Mouse (Mus musculus): ENCODE results near the gene Itgad.

Gene Itgad

DNA sequence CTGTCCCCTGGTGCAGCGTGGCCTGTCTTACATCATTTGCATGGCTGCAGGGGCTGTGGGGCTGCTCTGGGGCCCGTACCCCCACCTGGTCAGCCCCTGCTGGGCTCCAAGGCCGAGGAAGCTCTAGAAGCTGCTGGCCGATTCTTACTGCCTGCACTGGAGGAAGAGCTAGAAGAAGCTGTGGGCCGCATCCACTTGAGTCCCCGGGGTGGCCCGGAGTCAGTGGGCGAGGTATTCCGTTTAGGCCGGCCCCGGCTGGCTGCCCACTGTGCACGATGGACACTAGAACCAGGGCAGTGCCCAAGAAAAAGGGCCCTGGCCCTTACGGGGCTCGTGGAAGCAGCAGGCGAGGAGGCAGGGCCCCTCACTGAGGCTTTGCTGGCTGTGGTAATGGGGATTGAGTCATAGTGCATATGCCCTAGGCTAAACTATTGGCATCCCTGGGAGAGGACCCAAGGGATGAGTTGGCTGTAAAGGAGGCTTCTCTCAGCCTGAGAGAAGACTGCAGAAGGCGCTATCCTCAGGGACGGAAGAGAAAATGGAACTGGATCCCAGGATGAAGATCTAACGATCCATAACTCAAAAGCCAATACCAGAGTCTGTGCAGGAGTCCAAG is 90.3 kb downstream of the Itgad start:
- no peak for DNase-seq (ENCODE audit: low spot score)

DNA sequence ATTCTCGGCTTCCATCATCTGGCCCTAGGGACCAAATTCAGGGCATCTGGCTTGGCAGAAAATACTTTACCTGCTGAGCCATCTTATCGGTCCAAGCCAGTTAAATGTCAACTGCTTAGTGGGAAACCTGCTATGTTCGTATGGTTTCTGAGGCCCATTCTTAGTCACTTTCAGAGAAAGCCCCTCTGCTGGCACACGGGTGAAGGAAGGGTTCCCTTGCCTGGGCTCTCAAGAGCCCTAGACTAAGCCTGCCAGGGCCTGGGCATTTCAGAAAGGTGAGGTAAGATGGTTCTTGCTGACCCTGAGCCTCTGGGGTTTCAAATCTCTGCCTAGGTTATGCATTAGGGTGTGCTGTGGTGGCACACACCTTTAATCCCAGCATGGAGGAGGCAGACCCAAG is 91.4 kb downstream of the Itgad start:
- DNase-seq (ENCODE audit: low spot score) = no peak

DNA sequence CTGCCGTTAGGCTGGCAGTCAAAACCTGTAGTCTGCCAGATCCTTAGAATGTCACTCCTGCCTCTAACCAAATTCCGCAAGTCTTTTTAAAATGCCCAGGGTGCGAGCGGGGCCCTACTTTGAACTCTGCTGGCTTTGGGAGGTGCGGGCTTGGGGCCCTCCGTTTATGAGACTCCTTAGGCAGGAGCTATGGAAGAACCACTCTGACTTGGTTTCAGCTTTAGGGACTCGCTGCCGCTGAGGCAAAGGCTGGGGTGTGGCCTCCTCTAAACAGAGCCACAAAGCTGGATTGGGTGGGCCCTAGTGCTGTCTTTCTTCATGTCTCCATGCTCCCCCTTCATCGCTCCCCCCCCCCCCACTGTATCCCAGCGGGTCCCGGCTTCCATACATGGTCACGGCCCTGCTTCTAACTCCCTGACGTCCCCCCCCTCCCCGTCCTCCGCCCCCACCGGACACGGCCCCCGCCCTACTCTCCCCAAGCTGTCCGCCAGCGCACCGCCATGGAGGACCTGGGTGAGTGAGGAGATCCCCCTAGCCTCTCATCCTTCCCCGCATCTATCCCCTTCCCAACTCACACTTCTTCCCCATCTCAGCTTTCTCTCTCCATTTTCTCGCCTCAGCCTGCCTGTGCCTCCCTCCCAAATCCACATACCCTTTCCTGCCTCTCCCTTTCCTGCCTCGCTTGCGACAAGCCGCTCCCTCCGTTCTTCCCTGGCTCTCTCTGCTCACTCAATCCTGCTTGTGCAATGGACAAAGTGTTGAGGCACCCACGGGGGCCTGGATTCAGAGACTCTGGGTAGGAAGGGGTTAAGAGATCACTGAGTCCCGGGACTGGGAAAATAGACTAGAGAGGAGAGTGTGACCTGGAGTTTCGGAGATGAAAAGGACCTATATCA is 92.6 kb downstream of the Itgad start, which contains the start of gene Tgfb1i1:
TSS of gene Tgfb1i1 (plus strand) at position 317 of the 896 bp plus-strand sequence.
- DNase-seq (ENCODE audit: low spot score) = peak; percentile 63

DNA sequence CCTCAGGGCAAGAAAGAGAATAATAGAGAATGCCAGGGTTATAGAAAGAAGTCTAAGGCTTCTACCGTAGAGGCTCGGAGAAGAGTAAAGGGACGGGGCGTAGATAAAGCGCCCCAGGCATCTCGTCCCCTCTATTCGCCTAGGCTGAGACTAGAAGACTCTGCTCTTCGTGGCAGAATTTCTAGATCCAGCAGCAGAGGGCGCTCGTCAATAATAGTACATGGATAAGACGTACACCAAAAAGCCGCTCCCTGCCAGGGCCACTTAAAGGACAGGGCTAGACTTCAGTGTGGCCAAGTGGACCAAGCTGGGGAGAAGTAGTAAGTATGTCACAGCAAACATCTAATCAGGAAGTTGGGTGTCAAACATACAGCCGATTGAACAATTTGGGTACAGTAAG is 93.3 kb downstream of the Itgad start:
- peak; percentile 95 for DNase-seq (ENCODE audit: low spot score)

DNA sequence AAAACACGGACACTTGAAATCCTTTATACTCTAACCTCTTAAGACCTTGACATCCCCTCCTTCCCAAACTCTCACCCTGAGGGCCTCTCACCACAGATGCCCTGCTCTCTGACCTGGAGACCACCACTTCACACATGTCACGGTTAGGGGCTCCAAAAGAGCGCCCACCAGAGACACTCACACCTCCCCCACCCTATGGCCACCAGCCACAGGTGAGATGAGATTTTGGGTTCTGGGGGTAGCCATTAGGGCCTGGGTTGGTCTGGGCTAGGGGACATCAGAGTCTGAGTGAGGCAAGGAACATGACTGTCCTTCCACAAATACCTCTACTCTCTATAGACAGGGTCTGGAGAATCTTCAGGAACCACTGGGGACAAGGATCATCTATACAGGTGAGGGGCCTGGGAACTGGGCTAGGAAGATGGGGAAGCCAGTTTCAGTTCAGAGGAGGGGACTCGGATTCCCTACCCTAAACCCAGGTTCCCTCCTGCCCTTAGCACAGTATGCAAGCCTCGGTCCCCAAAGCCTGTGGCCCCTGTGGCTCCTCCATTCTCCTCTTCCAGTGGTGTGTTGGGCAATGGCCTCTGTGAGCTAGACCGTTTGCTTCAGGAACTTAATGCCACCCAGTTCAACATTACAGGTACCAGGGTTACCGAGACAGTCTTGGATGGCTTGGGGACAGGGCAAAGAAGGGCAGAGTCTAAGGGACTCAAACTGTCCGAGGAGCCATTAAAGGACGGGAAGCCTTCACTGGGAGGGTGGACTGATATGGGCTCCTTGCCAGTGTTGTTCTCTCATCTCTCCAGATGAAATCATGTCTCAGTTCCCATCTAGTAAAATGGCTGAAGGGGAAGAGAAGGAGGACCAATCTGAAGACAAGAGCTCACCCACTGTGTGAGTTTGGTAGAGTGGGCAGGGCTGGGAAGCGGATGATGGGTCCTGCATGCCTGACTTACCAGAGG is 94.2 kb downstream of the Itgad start:
- DNase-seq (ENCODE audit: low spot score) = no peak

DNA sequence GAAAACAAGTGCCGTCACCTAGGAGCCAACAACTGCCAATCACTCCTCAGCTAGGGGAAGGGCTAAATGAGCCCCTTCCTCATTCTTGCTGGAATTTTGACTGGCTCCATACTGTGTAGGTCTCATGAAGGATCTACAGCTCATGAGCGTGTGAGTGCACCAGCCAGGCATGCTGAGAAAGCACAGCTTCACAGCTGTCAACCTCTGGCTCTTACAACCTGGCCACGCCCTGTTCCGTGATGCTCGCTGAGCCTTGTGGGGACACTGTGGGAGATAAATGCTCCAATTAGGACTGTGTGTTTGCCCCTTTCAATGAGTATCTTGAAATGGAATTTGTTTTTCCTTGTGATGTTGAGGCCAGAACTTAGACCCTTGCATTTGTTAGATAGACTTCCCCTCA is 95.8 kb downstream of the Itgad start:
- no peak for DNase-seq (ENCODE audit: low spot score)

DNA sequence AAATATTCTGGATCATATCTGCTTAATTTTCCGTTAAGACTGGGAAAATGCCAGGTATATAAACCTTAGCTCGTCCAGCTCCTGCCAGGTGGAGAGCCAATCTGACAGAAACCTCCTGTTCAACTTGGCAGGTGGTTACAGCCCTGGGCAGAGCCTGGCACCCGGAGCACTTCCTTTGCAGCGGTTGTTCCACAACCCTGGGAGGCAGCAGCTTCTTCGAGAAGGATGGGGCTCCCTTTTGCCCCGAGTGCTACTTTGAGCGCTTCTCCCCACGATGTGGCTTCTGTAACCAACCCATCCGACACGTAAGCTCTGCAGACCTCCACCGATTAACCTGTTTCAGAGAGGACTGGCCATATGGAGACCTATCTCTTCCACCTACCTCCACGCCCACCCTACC is 97.8 kb downstream of the Itgad start:
- DNase-seq (ENCODE audit: low spot score) = no peak

DNA sequence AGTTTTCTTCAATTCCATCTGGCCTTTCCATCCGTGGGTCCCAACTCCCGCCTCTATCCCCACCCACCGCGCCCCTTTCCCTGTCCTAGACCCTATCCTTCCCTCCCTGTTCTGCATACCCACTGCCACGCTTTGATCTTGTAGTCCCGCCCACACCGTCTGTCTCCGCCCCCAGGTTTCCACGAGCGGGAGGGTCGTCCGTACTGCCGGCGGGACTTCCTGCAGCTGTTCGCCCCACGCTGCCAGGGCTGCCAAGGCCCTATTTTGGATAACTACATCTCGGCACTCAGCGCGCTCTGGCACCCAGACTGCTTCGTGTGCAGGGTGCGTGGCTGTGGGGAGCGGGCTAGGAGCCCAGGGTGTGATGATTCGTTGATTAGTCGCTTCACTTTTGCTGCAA is 98.4 kb downstream of the Itgad start:
- DNase-seq (ENCODE audit: low spot score) = peak; percentile 67

DNA sequence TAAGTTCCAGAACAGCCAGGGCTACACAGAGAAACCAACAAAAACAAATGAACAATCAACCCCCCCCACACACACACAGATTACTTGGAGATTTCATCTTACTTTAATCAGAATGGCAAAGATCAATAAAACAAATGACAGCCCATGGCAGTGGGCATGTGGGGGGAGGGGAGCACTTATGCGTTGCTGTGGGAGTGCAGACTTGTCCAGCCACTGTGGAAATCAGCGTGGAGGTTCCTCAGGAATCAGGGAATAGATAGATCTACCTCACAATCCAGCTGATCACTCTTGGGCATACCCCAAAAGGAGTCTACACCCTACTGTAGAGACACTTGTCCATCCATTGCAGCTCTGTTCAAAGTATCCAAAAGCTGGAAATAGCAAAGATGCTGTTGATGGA is 100.8 kb downstream of the Itgad start:
- DNase-seq (ENCODE audit: low spot score) = no peak

DNA sequence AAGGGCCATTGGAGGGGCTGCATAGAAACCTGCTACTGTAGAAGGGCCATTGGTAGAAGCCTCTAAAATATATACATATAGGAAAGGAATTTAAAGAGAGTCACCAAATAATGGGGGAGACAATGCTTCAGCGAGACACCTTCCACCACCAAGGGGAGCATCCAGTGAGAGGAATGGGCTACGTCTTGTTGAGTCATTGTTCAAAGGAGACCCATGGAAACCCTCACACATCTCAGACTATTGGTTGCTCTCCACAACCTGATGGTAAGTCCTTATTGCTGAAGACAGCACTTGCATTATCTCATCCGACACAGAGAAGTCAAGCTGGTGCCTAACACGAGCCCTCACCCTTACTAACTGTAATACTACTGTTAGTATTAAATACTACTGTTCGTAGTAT is 101.6 kb downstream of the Itgad start:
- DNase-seq (ENCODE audit: low spot score) = no peak

DNA sequence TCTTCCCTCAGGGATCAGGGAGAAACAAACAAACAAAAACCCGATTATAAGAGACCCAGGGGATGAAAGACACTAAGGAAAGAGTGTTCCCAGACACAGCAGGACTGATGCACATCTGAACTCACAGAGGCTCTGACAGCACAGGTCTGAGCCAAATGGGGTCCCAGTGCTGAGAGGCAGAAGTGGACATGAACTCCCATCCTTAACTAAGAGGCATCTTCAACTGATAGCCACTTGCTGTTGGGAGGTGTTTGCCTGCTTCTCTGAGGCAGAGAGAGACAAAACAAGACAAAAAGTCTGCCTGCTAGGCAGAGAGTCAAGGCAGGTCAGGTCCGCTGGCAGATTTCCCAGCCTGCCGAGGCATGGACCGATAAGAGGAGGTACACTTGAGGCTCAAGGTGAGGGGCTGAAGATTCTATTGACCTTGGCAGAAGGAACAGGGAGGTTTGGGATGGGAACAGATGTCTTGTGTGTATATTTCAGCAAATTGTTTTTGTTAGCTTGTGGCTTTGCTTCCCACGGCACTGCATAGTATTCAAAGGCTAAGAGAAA is 102.7 kb downstream of the Itgad start:
- DNase-seq (ENCODE audit: low spot score) = no peak

DNA sequence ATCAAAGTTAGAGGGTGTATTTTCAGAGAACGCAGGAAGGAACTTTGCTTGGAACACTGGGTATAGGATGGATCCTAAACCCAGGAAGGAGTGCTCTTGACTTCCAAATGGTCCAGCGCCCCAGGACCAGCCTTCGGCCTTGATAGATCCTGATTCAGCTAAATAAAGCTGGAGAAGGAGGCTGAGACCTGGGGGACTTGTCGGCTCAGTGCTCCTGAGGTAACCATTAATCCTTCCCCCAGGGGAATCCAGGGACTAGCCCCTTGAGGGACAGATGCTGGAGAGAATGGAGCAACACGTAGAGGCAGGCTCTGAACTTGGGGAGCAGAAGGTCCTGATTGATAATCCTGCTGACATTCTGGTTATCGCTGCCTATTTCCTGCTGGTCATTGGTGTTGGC is 111.2 kb downstream of the Itgad start, which contains the start of gene Slc5a2:
TSS of gene Slc5a2 (plus strand) at position 247 of the 400 bp plus-strand sequence.
- DNase-seq (ENCODE audit: low spot score) = no peak

DNA sequence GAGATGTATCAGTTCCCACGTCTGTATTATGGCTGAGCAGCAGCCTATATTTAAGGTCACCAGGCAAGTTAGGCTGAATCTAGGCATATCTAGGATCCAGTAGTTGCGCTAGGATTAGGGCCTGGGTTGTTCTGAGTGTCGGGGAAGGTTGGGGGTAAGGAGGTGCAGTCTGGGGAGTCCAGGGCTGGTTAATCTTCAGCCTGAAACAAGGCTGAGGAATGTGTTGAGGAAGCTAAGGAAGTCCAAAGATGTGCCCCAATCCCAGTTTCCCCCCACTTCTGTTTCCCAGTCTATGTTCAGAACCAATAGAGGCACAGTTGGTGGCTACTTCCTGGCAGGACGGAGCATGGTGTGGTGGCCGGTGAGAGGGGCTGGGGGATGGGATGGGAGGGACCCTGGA is 111.9 kb downstream of the Itgad start:
- DNase-seq (ENCODE audit: low spot score) = no peak

DNA sequence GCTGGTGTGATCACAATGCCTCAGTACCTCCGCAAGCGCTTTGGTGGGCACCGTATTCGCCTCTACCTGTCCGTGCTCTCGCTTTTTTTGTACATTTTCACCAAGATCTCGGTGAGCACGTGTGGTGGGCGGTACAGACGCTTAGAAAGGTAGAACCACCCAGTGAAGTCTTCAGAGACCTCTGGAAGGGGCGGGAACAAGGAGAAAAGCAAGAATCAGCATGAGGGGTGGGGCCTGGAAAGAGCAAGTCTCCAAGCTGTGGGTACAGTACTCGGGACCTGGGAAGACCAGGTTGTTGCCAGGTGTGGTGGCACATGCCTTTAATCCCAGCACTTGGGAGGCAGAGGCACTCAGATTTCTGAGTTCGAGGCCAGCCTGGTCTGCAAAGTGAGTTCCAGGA is 113.2 kb downstream of the Itgad start:
- no peak for DNase-seq (ENCODE audit: low spot score)

DNA sequence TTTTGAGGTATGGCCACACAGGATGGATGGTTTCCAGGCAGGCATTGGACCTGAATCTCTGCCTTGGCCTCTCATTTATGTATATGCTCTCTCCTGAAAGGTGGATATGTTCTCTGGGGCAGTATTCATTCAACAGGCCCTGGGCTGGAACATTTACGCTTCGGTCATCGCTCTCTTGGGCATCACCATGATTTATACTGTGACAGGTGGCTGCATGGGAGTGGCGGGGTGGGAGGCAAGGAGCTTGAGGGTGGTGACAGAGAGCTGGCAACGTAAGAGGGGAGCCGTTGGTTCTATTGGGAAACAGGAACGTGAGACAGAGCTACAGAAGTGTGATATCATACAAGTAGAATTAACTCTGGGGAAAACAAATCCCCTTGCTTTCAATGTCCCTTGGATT is 113.6 kb downstream of the Itgad start:
- DNase-seq (ENCODE audit: low spot score) = no peak

DNA sequence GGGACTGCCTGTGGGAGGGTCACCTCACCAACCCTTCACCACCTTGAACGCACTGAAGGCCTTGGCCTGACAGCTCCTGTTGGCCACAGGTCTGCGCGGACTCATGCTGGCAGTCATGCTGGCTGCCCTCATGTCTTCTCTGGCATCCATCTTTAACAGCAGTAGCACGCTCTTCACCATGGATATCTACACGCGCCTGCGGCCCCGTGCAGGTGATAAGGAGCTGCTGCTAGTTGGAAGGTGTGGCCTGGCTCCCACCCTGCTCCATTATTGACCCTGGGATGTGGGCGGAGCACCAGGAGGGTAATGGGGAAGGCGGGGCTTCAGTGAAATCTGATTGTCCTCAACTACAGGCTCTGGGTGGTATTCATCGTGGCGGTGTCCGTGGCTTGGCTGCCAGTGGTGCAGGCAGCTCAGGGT is 116.3 kb downstream of the Itgad start:
- no peak for DNase-seq (ENCODE audit: low spot score)

DNA sequence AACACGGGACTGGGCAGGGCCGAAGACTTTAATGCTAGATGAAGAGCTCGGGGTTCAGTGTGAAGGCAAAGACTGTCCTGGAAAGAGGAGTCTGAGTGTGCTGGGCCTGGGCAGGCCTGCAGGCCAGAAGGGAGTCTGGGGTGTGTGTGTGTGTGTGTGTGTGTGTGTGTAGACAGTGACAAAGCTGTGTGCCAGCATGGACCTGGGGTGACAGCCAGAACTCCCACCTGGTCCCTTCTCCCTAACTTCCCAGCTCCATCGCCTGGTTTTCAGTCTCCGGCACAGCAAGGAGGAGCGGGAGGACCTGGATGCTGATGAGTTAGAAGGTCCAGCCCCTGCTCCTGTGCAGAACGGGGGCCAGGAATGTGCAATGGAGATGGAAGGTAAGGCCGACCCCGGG is 117.3 kb downstream of the Itgad start:
- no peak for DNase-seq (ENCODE audit: low spot score)

Measured in embryo, embryonic 10 days (tissue).